Mouse (Mus musculus) thymus, adult 2 months (tissue): ENCODE data around the gene Ap3m1. TPM values are rescaled to one million over a fixed set of nuclear protein-coding genes. Genes with fewer than 3 reads are reported as not detected.

Source experiments
- DNase-seq: peaks from one replicate; pipeline ENCODE4 v3.0.0; 2021
- H3K27ac ChIP-seq: fragments of 200-500 bp; 2 replicates; pipeline ENCODE4 v1.5.1; 2012; ENCODE audit warnings: low read length, control low read depth; ENCODE audit not compliant: control insufficient read depth, insufficient read depth
- H3K27me3 ChIP-seq: fragments of 200-500 bp; 2 replicates; pipeline ENCODE4 v1.6.1; 2012; ENCODE audit warnings: mild to moderate bottlenecking, low read length, moderate library complexity, mixed read lengths; ENCODE audit not compliant: control insufficient read depth, insufficient read depth
- H3K36me3 ChIP-seq: fragments of 200-500 bp; 2 replicates; pipeline ENCODE4 v1.6.1; 2012; ENCODE audit warnings: mild to moderate bottlenecking, low read length, moderate library complexity; ENCODE audit not compliant: control insufficient read depth, insufficient read depth
- H3K4me1 ChIP-seq: fragments of 200-500 bp; replicated peaks from 2 replicates; pipeline ENCODE4 v1.6.1; 2012; ENCODE audit warnings: low read length; ENCODE audit not compliant: control insufficient read depth, insufficient read depth
- H3K4me3 ChIP-seq: fragments of 200-500 bp; 2 replicates; pipeline ENCODE4 v1.5.1; 2012; ENCODE audit warnings: mild to moderate bottlenecking, low read length, control low read depth, moderate library complexity; ENCODE audit not compliant: control insufficient read depth, insufficient read depth
- CTCF ChIP-seq: fragments of 200-500 bp; IDR thresholded peaks from 2 replicates; pipeline ENCODE4 v1.5.1; 2012; ENCODE audit warnings: mild to moderate bottlenecking, control low read depth, low read length, moderate library complexity, borderline replicate concordance; ENCODE audit not compliant: control insufficient read depth, poor library complexity, insufficient read depth; ENCODE audit errors: extremely low read depth
- POLR2A ChIP-seq: fragments of 200-500 bp; IDR thresholded peaks from 2 replicates; pipeline ENCODE4 v1.6.1; 2012; ENCODE audit warnings: mild to moderate bottlenecking, low read length, control low read depth, moderate library complexity; ENCODE audit not compliant: control insufficient read depth, poor library complexity, insufficient read depth; ENCODE audit errors: extremely low read depth
- WGBS: fragments of 180-500 bp; shearing (Covaris S2); methylation state at CpG from one replicate; pipeline ENCODE4 v1.1.7; 2018; 5-methylcytosine and 5-hydroxymethylcytosine counted together
- polyA plus RNA-seq: library from polyadenylated mRNA; depleted of rRNA; stranded (reverse); fragments of >200 nt; gene quantifications from 2 replicates; pipeline ENCODE4 v1.2.3, GENCODE M21; 2012

Gene Ap3m1
- polyA plus RNA-seq, 1 experiment = 34.1 TPM

- Histone ChIP-seq H3K36me3 (no peaks in the 10 kb centered on the region), H3K27ac (no peak overlapping the region), H3K27me3 (no peaks in the 10 kb centered on the region), H3K4me3 (no peak overlapping the region), H3K4me1 (no peaks in the 10 kb centered on the region)
- DNase-seq = no peak
- WGBS = 91% methylated on average over 5 of the region's 5 CpGs
- no peak for TF ChIP-seq CTCF
- no peak for TF ChIP-seq POLR2A
These were observed 55.9 kb downstream of the Ap3m1 start for GRCm38 (mm10) chr14:20996361-20996760.

- Histone ChIP-seq H3K36me3 (no peaks in the 10 kb centered on the region), H3K27ac (no peak overlapping the region), H3K27me3 (no peaks in the 10 kb centered on the region), H3K4me3 (no peak overlapping the region), H3K4me1 (no peaks in the 10 kb centered on the region)
- WGBS = 99% methylated on average over 2 of the region's 2 CpGs
- DNase-seq = no peak
- TF ChIP-seq POLR2A = no peak
- no peak for TF ChIP-seq CTCF
These were observed 56.8 kb downstream of the Ap3m1 start for GRCm38 (mm10) chr14:20995497-20995896.

- 94% methylated on average over 3 of the region's 3 CpGs for WGBS
- H3K36me3 ChIP-seq = no peaks in the 10 kb centered on the region
- TF ChIP-seq POLR2A = no peak
- TF ChIP-seq CTCF = no peak
- H3K4me1 ChIP-seq = no peaks in the 10 kb centered on the region
- no peak for DNase-seq
- no peak overlapping the region for H3K4me3 ChIP-seq
- H3K27me3 ChIP-seq = no peaks in the 10 kb centered on the region
- H3K27ac ChIP-seq = no peak overlapping the region
These were observed 57.8 kb downstream of the Ap3m1 start for GRCm38 (mm10) chr14:20994475-20994874.

GRCm38 (mm10) chr14:20993067-20993691 is 59.1 kb downstream of the Ap3m1 start:
- Histone ChIP-seq H3K27me3 (no peaks in the 10 kb centered on the region), H3K4me1 (no peaks in the 10 kb centered on the region), H3K36me3 (no peaks in the 10 kb centered on the region), H3K4me3 (no peak overlapping the region), H3K27ac (no peak overlapping the region)
- TF ChIP-seq POLR2A = no peak
- TF ChIP-seq CTCF = no peak
- WGBS = 60% methylated on average over 3 of the region's 3 CpGs
- DNase-seq = peak; percentile 24

GRCm38 (mm10) chr14:20991492-20991891 is 60.8 kb downstream of the Ap3m1 start:
- 93% methylated on average over 1 of the region's 1 CpGs for WGBS
- DNase-seq = no peak

GRCm38 (mm10) chr14:20985482-20985881 is 66.8 kb downstream of the Ap3m1 start:
- Histone ChIP-seq H3K4me1 (no peaks in the 10 kb centered on the region), H3K27ac (no peak overlapping the region), H3K27me3 (no peaks in the 10 kb centered on the region), H3K36me3 (no peaks in the 10 kb centered on the region), H3K4me3 (no peak overlapping the region)
- TF ChIP-seq POLR2A = no peak
- TF ChIP-seq CTCF = no peak
- WGBS = 56% methylated on average over 3 of the region's 3 CpGs
- DNase-seq = no peak

More at GRCm38 (mm10) chr14:20991492-20991891, 60.8 kb downstream of the Ap3m1 start:
- Histone ChIP-seq H3K4me1 (no peaks in the 10 kb centered on the region), H3K27me3 (no peaks in the 10 kb centered on the region), H3K4me3 (no peak overlapping the region), H3K36me3 (no peaks in the 10 kb centered on the region), H3K27ac (no peak overlapping the region)
- TF ChIP-seq CTCF (no peak), POLR2A (no peak)

- no peak for TF ChIP-seq POLR2A
- TF ChIP-seq CTCF = no peak
- H3K36me3 ChIP-seq = no peaks in the 10 kb centered on the region
- no peak overlapping the region for H3K4me3 ChIP-seq
- 90% methylated on average over 2 of the region's 2 CpGs for WGBS
- no peaks in the 10 kb centered on the region for H3K4me1 ChIP-seq
- no peaks in the 10 kb centered on the region for H3K27me3 ChIP-seq
- no peak for DNase-seq
- no peak overlapping the region for H3K27ac ChIP-seq
These were observed 68.5 kb downstream of the Ap3m1 start for GRCm38 (mm10) chr14:20983832-20984231.
